Mouse (Mus musculus): Measurements from ENCODE around the gene Runx2. TPM values are rescaled to one million over a fixed set of nuclear protein-coding genes. Genes with fewer than 3 reads are reported as not detected.
A peak's percentile ranks its signal among the peaks of the same experiment; 100 is the strongest.

The Runx2 gene
- total and polyA plus RNA-seq, 3 experiments = not detected

DNA sequence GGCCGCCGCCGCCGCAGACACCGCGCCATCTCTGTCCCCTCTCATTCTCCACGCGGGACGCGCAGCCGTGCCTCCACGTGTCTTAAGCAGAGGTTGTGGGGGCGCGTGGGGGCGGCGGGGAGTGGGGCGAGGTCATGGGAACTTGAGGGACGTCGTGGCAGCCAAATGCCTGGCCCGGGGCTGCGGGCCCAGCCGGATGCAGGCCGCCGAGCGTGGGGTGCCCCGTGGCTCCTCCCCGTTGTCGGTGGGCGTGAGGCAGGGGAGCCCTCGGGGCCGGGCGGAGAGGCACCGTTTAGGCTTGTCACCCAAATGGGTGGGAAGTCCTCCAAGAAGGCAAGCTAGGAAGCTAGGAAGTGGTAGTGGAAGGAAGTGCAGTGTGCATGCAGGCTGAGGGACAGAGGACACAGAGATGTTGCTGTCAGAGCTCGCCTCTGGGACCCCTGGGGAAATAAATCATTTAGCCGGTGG, 37.2 kb downstream of the Runx2 start:
- H3K4me3 ChIP-seq (ENCODE audit: control insufficient read depth in 1 of 2, insufficient read depth in 1 of 2, low read depth in 2 of 2, low read length in 2 of 2) = peak overlapping the region; percentile 68 to 97
- peak; percentile 84 for DNase-seq (ENCODE audit: low read depth, low spot score)
- H3K36me3 ChIP-seq (ENCODE audit: control insufficient read depth in 1 of 2, insufficient read depth in 2 of 2, low read length in 2 of 2) = peaks cover 0 to 25% of the 10 kb centered on the region in 2 experiments; a peak in 2 of 4 replicates
- H3K27ac ChIP-seq (ENCODE audit: control insufficient read depth, low read depth, low read length) = peak overlapping the region; percentile 20
- H3K27me3 ChIP-seq (ENCODE audit: control insufficient read depth in 1 of 2, insufficient read depth in 2 of 2, low read length in 2 of 2) = no peaks in the 10 kb centered on the region
- peak; percentile 50 for TF ChIP-seq SIN3A (IDR thresholded peaks at IDR 0.05; ENCODE audit: low read length)
- no peak for TF ChIP-seq MYB (IDR thresholded peaks at IDR 0.05; ENCODE audit: low read depth, low read length)
- peak; percentile 56 for TF ChIP-seq MXI1 (IDR thresholded peaks at IDR 0.05; ENCODE audit: low read depth, low read length)
- peak in 1 of 2 experiments; percentile 41; a peak in 1 of 4 replicates for TF ChIP-seq POLR2A (IDR thresholded peaks at IDR 0.05; ENCODE audit: control insufficient read depth in 1 of 2, insufficient read depth in 1 of 2, low read depth in 1 of 2, low read length in 2 of 2, poor library complexity in 1 of 2)
- TF ChIP-seq MEF2A (IDR thresholded peaks at IDR 0.05; ENCODE audit: extremely low read depth, insufficient replicate concordance, low read depth, low read length, poor library complexity, severe bottlenecking) = no peak
- peak; percentile 35; the same call in 1 of the 2 replicates for TF ChIP-seq NELFE (IDR thresholded peaks at IDR 0.05; ENCODE audit: low read depth, low read length)
- TF ChIP-seq MAX (IDR thresholded peaks at IDR 0.05; ENCODE audit: low read length) = no peak
- peaks cover 3% of the 10 kb centered on the region; the same call in 1 of the 2 replicates for H3K79me2 ChIP-seq (ENCODE audit: control insufficient read depth, insufficient read depth, low read length, poor library complexity)
- H3K9ac ChIP-seq (ENCODE audit: control insufficient read depth, low read depth, low read length, poor library complexity, severe bottlenecking) = peak overlapping the region; percentile 84
- H3K4me1 ChIP-seq (ENCODE audit: control insufficient read depth in 1 of 2, insufficient read depth in 2 of 2, low read length in 2 of 2) = peaks cover 7 to 9% of the 10 kb centered on the region in 2 experiments
- H3K9me3 ChIP-seq (replicated peaks; ENCODE audit: insufficient read depth, low read length) = no peaks in the 10 kb centered on the region

DNA sequence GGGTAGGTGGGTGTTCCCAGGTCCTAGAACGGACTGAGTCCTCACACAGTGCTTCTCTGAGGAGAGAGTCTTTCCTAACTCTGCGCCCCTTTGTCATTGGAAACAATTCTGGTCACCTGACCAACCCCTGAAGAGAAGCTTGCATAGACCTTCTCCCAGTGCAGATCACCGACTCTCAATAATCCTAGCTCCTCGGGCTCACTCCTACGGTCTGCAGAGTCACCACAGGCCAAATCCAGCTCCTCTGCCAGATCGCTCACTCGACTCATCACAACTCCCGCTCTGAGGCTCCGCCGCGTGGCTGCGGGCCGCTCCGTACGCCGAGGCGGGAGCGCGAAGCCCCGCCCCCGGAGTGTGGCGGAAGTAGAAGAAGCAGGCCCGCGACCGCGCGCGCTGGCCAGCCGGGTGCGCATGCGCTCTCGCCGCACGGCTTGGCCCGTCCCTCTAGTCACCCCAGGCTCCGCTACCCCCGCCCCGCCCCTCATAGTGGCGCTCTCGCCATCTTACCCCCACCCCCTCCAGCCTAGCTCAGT, 37.8 kb downstream of the Runx2 start, which contains the start of gene Supt3:
Supt3 (plus strand) TSS at position 415 of the 533 bp plus-strand sequence.
- DNase-seq (ENCODE audit: low read depth, low spot score) = peak; percentile 96
- Histone ChIP-seq H3K4me1 (ENCODE audit: control insufficient read depth in 1 of 2, insufficient read depth in 2 of 2, low read length in 2 of 2) (peaks cover 7 to 9% of the 10 kb centered on the region in 2 experiments), H3K9ac (ENCODE audit: control insufficient read depth, low read depth, low read length, poor library complexity, severe bottlenecking) (peak within 1 kb of the TSS; percentile 86), H3K27ac (ENCODE audit: control insufficient read depth, low read depth, low read length) (peak within 1 kb of the TSS; percentile 94), H3K36me3 (ENCODE audit: control insufficient read depth in 1 of 2, insufficient read depth in 2 of 2, low read length in 2 of 2) (peaks cover 0 to 22% of the 10 kb centered on the region in 2 experiments; a peak in 2 of 4 replicates), H3K9me3 (replicated peaks; ENCODE audit: insufficient read depth, low read length) (no peaks in the 10 kb centered on the region), H3K27me3 (ENCODE audit: control insufficient read depth in 1 of 2, insufficient read depth in 2 of 2, low read length in 2 of 2) (no peaks in the 10 kb centered on the region), H3K4me3 (ENCODE audit: control insufficient read depth in 1 of 2, insufficient read depth in 1 of 2, low read depth in 2 of 2, low read length in 2 of 2) (peak within 1 kb of the TSS; percentile 84 to 97), H3K79me2 (ENCODE audit: control insufficient read depth, insufficient read depth, low read length, poor library complexity) (peaks cover 3% of the 10 kb centered on the region; the same call in 1 of the 2 replicates)
- TF ChIP-seq RAD21 (IDR thresholded peaks at IDR 0.05; ENCODE audit: low read depth, low read length) (no peak), RCOR1 (IDR thresholded peaks at IDR 0.05; ENCODE audit: low read depth, low read length) (no peak), KAT2A (conservative IDR thresholded peaks at IDR 0.05; ENCODE audit: low read depth, low read length) (peak; percentile 32; the same call in 1 of the 2 replicates), USF1 (IDR thresholded peaks at IDR 0.05; ENCODE audit: low read depth, low read length) (peak; percentile 91), ETS1 (IDR thresholded peaks at IDR 0.05; ENCODE audit: low read depth, low read length) (no peak), SIN3A (IDR thresholded peaks at IDR 0.05; ENCODE audit: low read length) (peak; percentile 80), MYC (IDR thresholded peaks at IDR 0.05; ENCODE audit: low read depth, low read length) (peak; percentile 95), POLR2AphosphoS5 (IDR thresholded peaks at IDR 0.05; ENCODE audit: borderline replicate concordance, low read depth, low read length) (no peak), CTCF (IDR thresholded peaks at IDR 0.05 in 2 of 3, conservative IDR thresholded peaks at IDR 0.05 in 1 of 3; ENCODE audit: control insufficient read depth in 1 of 3, insufficient read depth in 1 of 3, low read depth in 2 of 3, low read length in 3 of 3, poor library complexity in 1 of 3, severe bottlenecking in 1 of 3) (no peak), MYB (IDR thresholded peaks at IDR 0.05; ENCODE audit: low read depth, low read length) (no peak), POLR2A (IDR thresholded peaks at IDR 0.05; ENCODE audit: control insufficient read depth in 1 of 2, insufficient read depth in 1 of 2, low read depth in 1 of 2, low read length in 2 of 2, poor library complexity in 1 of 2) (peak; percentile 57 to 89; a peak in 2 of 4 replicates), HCFC1 (IDR thresholded peaks at IDR 0.05; ENCODE audit: low read depth, low read length) (peak; percentile 90), TBP (IDR thresholded peaks at IDR 0.05; ENCODE audit: low read depth, low read length) (peak; percentile 57; the same call in 1 of the 2 replicates), MAX (IDR thresholded peaks at IDR 0.05; ENCODE audit: low read length) (peak; percentile 93), CHD2 (IDR thresholded peaks at IDR 0.05; ENCODE audit: low read length) (no peak), BHLHE40 (IDR thresholded peaks at IDR 0.05; ENCODE audit: borderline replicate concordance, low read depth, low read length) (no peak), NELFE (IDR thresholded peaks at IDR 0.05; ENCODE audit: low read depth, low read length) (peak; percentile 79), MXI1 (IDR thresholded peaks at IDR 0.05; ENCODE audit: low read depth, low read length) (peak; percentile 92), NRF1 (IDR thresholded peaks at IDR 0.05; ENCODE audit: insufficient read depth, low read depth, low read length, poor library complexity, severe bottlenecking) (peak; percentile 82), SMC3 (IDR thresholded peaks at IDR 0.05; ENCODE audit: low read depth, low read length) (no peak; the same call in 1 of the 2 replicates), CHD1 (IDR thresholded peaks at IDR 0.05; ENCODE audit: low read depth, low read length) (no peak), ZMIZ1 (IDR thresholded peaks at IDR 0.05; ENCODE audit: low read depth, low read length) (no peak), ZNF384 (IDR thresholded peaks at IDR 0.05; ENCODE audit: low read depth, low read length) (no peak), POLR2AphosphoS2 (IDR thresholded peaks at IDR 0.05; ENCODE audit: low read length) (peak; percentile 44; the same call in 1 of the 2 replicates), EP300 (IDR thresholded peaks at IDR 0.05; ENCODE audit: low read depth in 1 of 2, low read length in 2 of 2) (peak in 1 of 2 experiments; percentile 10; a peak in 1 of 4 replicates), MAZ (IDR thresholded peaks at IDR 0.05; ENCODE audit: low read depth, low read length) (peak; percentile 36; the same call in 1 of the 2 replicates), ELF1 (IDR thresholded peaks at IDR 0.05; ENCODE audit: low read depth, low read length) (peak; percentile 99), TCF12 (IDR thresholded peaks at IDR 0.05; ENCODE audit: low read depth, low read length) (peak; percentile 17; the same call in 1 of the 2 replicates)
